Mouse (Mus musculus) heart, embryonic 14.5 days (tissue): ENCODE measurements around the gene Plekhm1. TPM values are rescaled to one million over a fixed set of nuclear protein-coding genes. Genes with fewer than 3 reads are reported as not detected.
"Not testable (repeated sequence)": the region's sequence is repeated elsewhere in the genome, so short reads cannot be mapped to it uniquely, and the experiment has no call there.

Source experiments
- ATAC-seq: fragments of 200-750 bp; cut with Nextera tagmentation; 2 replicates; pipeline ENCODE4 v1.8.0; 2017; ENCODE audit warnings: low read depth, moderate TSS enrichment; ENCODE audit not compliant: insufficient number of reproducible peaks, insufficient read depth, low FRiP score
- H3K27ac ChIP-seq, 2 experiments: fragments of 200-500 bp in 1 of 2; fragments of 300-500 bp in 1 of 2; sonication (generic) in 1 of 2; replicated peaks in 1 of 2; 2 replicates each; pipeline ENCODE4 v1.5.1; 2012 to 2014; ENCODE audit warnings: low read depth in 2 of 2, low read length in 2 of 2, control low read depth in 1 of 2, mild to moderate bottlenecking in 1 of 2, mixed read lengths in 1 of 2; ENCODE audit not compliant: control insufficient read depth in 1 of 2, insufficient read depth in 1 of 2
- H3K27me3 ChIP-seq: fragments of 300-500 bp; sonication (generic); 2 replicates; pipeline ENCODE4 v1.6.1; 2014; ENCODE audit warnings: mild to moderate bottlenecking, low read length, control low read depth; ENCODE audit not compliant: control insufficient read depth, insufficient read depth
- H3K36me3 ChIP-seq: fragments of 300-500 bp; sonication (generic); 2 replicates; pipeline ENCODE4 v1.6.1; 2014; ENCODE audit warnings: mild to moderate bottlenecking, control low read depth, low read length, mixed read lengths; ENCODE audit not compliant: control insufficient read depth, insufficient read depth
- H3K4me1 ChIP-seq, 2 experiments: fragments of 200-500 bp in 1 of 2; fragments of 300-500 bp in 1 of 2; sonication (generic) in 1 of 2; 2 replicates each; pipeline ENCODE4 v1.6.1; 2012 to 2014; ENCODE audit warnings: low read length in 2 of 2, control low read depth in 1 of 2, mixed read lengths in 1 of 2; ENCODE audit not compliant: control insufficient read depth in 2 of 2, insufficient read depth in 2 of 2
- H3K4me2 ChIP-seq: fragments of 300-500 bp; sonication (generic); 2 replicates; pipeline ENCODE4 v1.6.1; 2014; ENCODE audit warnings: mild to moderate bottlenecking, low read length
- H3K4me3 ChIP-seq, 2 experiments: fragments of 200-500 bp in 1 of 2; fragments of 300-500 bp in 1 of 2; sonication (generic) in 1 of 2; 2 replicates each; pipeline ENCODE4 v1.5.1; 2012 to 2014; ENCODE audit warnings: low read length in 2 of 2, mild to moderate bottlenecking in 2 of 2, control low read depth in 1 of 2, low read depth in 1 of 2, moderate library complexity in 1 of 2; ENCODE audit not compliant: control insufficient read depth in 1 of 2, insufficient read depth in 1 of 2
- H3K9ac ChIP-seq: fragments of 300-500 bp; sonication (generic); 2 replicates; pipeline ENCODE4 v1.6.1; 2014; ENCODE audit warnings: mild to moderate bottlenecking, low read length
- H3K9me3 ChIP-seq: fragments of 300-500 bp; sonication (generic); 2 replicates; pipeline ENCODE4 v1.6.1; 2016; ENCODE audit warnings: low read length, control low read depth; ENCODE audit not compliant: control insufficient read depth
- WGBS: fragments of 180-500 bp; shearing (Covaris S2); extraction: QIAGEN DNeasy Blood & Tissue Kit; methylation state at CpG from one replicate; pipeline ENCODE4 v1.1.7; 2014; 5-methylcytosine and 5-hydroxymethylcytosine counted together
- polyA plus RNA-seq: library from polyadenylated mRNA; unstranded; fragments of >200 nt; fragmentation: Nextera tagmentation; extraction: Ambion mirVana; gene quantifications from 2 replicates; pipeline ENCODE4 v1.2.1, GENCODE M21; 2014

Gene Plekhm1
- polyA plus RNA-seq, 1 experiment from 2014 or later, result 6.5 TPM

GRCm38 (mm10) chr11:103325172-103325571 is 87.3 kb downstream of the Plekhm1 start:
- Histone ChIP-seq H3K36me3 (no peaks in the 10 kb centered on the region), H3K27ac (no peak overlapping the region), H3K9ac (no peak overlapping the region), H3K4me1 (no peaks in the 10 kb centered on the region; a peak in 2 of 4 replicates), H3K9me3 (no peaks in the 10 kb centered on the region), H3K27me3 (peaks cover 11% of the 10 kb centered on the region; the same call in 1 of the 2 replicates), H3K4me3 (no peak overlapping the region), H3K4me2 (no peak overlapping the region)
- 9% methylated on average over 8 of the region's 8 CpGs for WGBS
- ATAC-seq, result no peak

- H3K27ac ChIP-seq, result no peak overlapping the region
- no peaks in the 10 kb centered on the region; a peak in 2 of 4 replicates for H3K4me1 ChIP-seq
- ATAC-seq, result no peak
- no peaks in the 10 kb centered on the region for H3K36me3 ChIP-seq
- WGBS, result 60% methylated on average over 13 of the region's 13 CpGs
- H3K4me3 ChIP-seq, result no peak overlapping the region
- no peaks in the 10 kb centered on the region for H3K9me3 ChIP-seq
- H3K9ac ChIP-seq, result no peak overlapping the region
- peaks cover 11% of the 10 kb centered on the region; the same call in 1 of the 2 replicates for H3K27me3 ChIP-seq
- no peak overlapping the region for H3K4me2 ChIP-seq
Observed at GRCm38 (mm10) chr11:103324723-103325122, 87.8 kb downstream of the Plekhm1 start.

GRCm38 (mm10) chr11:103322832-103323231 is 89.7 kb downstream of the Plekhm1 start:
- not testable (repeated sequence) for H3K4me3 ChIP-seq, H3K36me3 ChIP-seq, H3K9me3 ChIP-seq, H3K27ac ChIP-seq, H3K4me1 ChIP-seq, H3K4me2 ChIP-seq, H3K9ac ChIP-seq, ATAC-seq
- WGBS, result 44% methylated on average over 4 of the region's 4 CpGs
- H3K27me3 ChIP-seq, result peaks cover 11% of the 10 kb centered on the region; the same call in 1 of the 2 replicates

GRCm38 (mm10) chr11:103320646-103321045 is 91.8 kb downstream of the Plekhm1 start:
- no peaks in the 10 kb centered on the region for H3K36me3 ChIP-seq
- H3K27ac ChIP-seq, result no peak overlapping the region
- no peak overlapping the region for H3K4me3 ChIP-seq
- no peak overlapping the region for H3K4me2 ChIP-seq
- H3K9ac ChIP-seq, result no peak overlapping the region
- no peak for ATAC-seq
- no peaks in the 10 kb centered on the region; a peak in 2 of 4 replicates for H3K4me1 ChIP-seq
- 62% methylated on average over 4 of the region's 4 CpGs for WGBS
- no peaks in the 10 kb centered on the region for H3K9me3 ChIP-seq
- H3K27me3 ChIP-seq, result peaks cover 11% of the 10 kb centered on the region; the same call in 1 of the 2 replicates

- no peaks in the 10 kb centered on the region for H3K36me3 ChIP-seq
- H3K4me3 ChIP-seq, result no peak overlapping the region
- peaks cover 11% of the 10 kb centered on the region; the same call in 1 of the 2 replicates for H3K27me3 ChIP-seq
- no peaks in the 10 kb centered on the region for H3K9me3 ChIP-seq
- no peak overlapping the region for H3K27ac ChIP-seq
- H3K4me1 ChIP-seq, result no peaks in the 10 kb centered on the region; a peak in 2 of 4 replicates
- H3K4me2 ChIP-seq, result no peak overlapping the region
- no peak overlapping the region for H3K9ac ChIP-seq
- WGBS, result 76% methylated on average over 8 of the region's 8 CpGs
- no peak for ATAC-seq
Observed at GRCm38 (mm10) chr11:103320196-103320595, 92.3 kb downstream of the Plekhm1 start.

GRCm38 (mm10) chr11:103318042-103318441 is 94.4 kb downstream of the Plekhm1 start:
- Histone ChIP-seq H3K27ac (no peak overlapping the region), H3K4me2 (no peak overlapping the region), H3K4me1 (no peaks in the 10 kb centered on the region; a peak in 2 of 4 replicates), H3K9ac (no peak overlapping the region), H3K9me3 (no peaks in the 10 kb centered on the region), H3K27me3 (no peaks in the 10 kb centered on the region), H3K36me3 (no peaks in the 10 kb centered on the region), H3K4me3 (no peak overlapping the region)
- 54% methylated on average over 1 of the region's 1 CpGs for WGBS
- ATAC-seq, result no peak

GRCm38 (mm10) chr11:103315379-103315778 is 97.1 kb downstream of the Plekhm1 start:
- Histone ChIP-seq H3K36me3 (no peaks in the 10 kb centered on the region), H3K27me3 (no peaks in the 10 kb centered on the region), H3K4me1 (peaks cover 7 to 12% of the 10 kb centered on the region in 2 experiments), H3K4me2 (no peak overlapping the region), H3K27ac (no peak overlapping the region), H3K4me3 (no peak overlapping the region), H3K9ac (no peak overlapping the region), H3K9me3 (no peaks in the 10 kb centered on the region)
- no peak for ATAC-seq
- WGBS, result 71% methylated on average over 5 of the region's 5 CpGs

- 72% methylated on average over 10 of the region's 10 CpGs for WGBS
- Histone ChIP-seq H3K27me3 (no peaks in the 10 kb centered on the region), H3K27ac (no peak overlapping the region), H3K4me3 (no peak overlapping the region), H3K4me1 (peaks cover 7 to 12% of the 10 kb centered on the region in 2 experiments), H3K36me3 (no peaks in the 10 kb centered on the region), H3K4me2 (no peak overlapping the region), H3K9ac (no peak overlapping the region), H3K9me3 (no peaks in the 10 kb centered on the region)
- no peak for ATAC-seq
Observed at GRCm38 (mm10) chr11:103314736-103315374, 97.6 kb downstream of the Plekhm1 start.
